Mouse (Mus musculus): ENCODE results near the gene Mylk3.

Gene Mylk3

GRCm38 (mm10) chr8:85318534-85318933, 67.6 kb downstream of the Mylk3 start:
- no peak for DNase-seq (ENCODE audit: low read depth)

DNA sequence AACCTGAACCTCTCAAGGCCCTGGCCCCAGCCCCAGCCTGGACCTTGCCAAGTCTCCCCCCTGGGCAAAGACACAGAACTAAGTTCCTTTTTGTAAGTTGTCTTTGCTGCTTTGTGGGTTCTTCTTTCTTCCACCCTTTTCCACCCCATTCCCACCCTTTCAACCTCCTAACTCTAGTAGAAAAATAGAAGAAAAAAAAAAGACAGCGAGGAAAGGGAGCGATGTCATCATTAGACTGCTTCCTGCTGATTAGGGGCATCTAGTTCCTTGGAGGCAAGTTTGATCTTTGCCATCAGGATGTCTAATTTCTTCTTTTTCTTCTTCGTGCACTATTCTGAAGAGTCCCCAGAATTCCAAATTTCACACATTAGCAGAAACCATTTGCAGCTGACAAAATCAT, 73.1 kb downstream of the Mylk3 start:
- DNase-seq (ENCODE audit: low read depth): no peak

DNA sequence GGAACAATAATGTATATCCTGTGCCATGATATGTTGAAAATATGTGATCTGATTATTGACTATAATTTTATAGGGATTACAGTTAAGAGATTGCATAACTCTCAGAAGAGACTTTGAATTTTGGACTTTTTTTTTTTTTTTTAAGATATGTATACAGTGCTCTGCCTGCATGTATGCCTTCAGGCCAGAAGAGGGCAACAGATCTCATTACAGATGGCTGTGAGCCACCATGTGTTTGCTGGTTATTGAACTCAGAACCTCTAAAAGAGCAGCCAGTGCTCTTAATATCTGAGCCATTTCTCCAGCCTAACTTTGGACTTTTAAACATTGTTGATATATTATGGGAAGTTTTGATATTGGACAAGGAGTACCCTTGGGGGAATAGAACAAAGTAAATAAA, 74.4 kb downstream of the Mylk3 start:
- DNase-seq (ENCODE audit: low read depth): no peak

DNA sequence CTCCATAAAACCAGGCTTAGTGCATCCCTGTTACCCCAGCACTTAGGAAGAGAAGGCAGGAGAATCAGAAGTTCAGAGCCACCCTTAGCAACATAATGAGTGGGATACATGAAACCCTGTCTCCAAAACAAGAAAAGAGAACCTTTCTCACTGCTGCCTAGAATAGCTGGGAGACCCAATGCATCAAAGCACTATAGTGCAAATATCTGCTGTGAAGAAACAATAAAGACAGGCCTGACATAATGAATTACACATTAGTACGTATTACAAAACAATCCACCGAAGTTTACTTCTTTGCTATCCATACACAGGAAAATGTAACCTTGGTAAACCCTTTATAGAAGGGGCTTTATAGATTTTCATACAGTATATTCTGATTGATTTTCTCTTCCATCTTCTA, 77.6 kb downstream of the Mylk3 start:
- DNase-seq (ENCODE audit: low read depth): no peak

DNA sequence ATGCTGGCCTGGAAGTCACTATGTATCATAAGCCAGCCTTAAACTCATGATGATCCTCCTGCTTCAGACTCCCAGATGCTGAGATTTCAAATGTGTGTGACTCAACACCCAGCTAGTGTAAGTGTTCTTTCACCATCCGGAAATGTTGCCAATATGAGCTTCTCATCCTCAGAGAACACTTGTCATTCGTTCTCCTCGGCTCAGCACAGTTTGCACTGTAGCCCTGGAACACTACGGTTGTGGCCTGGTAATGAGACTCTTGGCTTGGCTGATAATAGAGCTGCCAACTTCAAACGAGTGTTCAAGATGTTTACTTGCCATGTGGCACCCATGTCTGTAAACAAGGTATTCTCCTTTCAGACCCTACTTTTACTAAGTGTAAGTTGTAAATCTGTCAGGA, 82.6 kb downstream of the Mylk3 start:
- no peak for DNase-seq (ENCODE audit: low read depth)

DNA sequence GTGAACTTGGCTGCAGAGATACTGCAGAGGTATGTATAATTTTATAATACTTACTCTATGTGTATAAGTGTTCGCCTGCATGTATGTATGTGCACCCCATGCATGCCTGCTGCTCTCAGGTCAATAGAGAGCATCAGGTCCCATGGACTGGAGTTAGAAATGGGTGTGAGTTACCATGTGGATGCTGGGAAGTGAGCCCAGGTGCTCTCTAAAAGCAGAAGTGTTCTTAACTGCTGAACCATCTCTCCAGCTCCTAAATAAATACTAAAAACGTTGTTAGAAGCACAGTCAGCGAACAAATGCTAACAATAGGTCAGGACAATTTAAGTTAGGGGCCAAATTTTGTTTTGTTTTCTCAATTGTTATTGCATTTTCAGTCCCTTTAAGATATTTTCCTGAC, 83.2 kb downstream of the Mylk3 start:
- no peak for DNase-seq (ENCODE audit: low read depth)

- DNase-seq (ENCODE audit: low read depth): no peak
These were observed 84.2 kb downstream of the Mylk3 start for GRCm38 (mm10) chr8:85301941-85302340.

GRCm38 (mm10) chr8:85299434-85300077, 86.6 kb downstream of the Mylk3 start, which contains the start of the genes Orc6 and Vps35:
Gene Orc6, plus strand, starts transcription at chr8:85299632.
Gene Vps35, minus strand, starts transcription at chr8:85299802.
- peak; percentile 96 for DNase-seq (ENCODE audit: low read depth)

DNA sequence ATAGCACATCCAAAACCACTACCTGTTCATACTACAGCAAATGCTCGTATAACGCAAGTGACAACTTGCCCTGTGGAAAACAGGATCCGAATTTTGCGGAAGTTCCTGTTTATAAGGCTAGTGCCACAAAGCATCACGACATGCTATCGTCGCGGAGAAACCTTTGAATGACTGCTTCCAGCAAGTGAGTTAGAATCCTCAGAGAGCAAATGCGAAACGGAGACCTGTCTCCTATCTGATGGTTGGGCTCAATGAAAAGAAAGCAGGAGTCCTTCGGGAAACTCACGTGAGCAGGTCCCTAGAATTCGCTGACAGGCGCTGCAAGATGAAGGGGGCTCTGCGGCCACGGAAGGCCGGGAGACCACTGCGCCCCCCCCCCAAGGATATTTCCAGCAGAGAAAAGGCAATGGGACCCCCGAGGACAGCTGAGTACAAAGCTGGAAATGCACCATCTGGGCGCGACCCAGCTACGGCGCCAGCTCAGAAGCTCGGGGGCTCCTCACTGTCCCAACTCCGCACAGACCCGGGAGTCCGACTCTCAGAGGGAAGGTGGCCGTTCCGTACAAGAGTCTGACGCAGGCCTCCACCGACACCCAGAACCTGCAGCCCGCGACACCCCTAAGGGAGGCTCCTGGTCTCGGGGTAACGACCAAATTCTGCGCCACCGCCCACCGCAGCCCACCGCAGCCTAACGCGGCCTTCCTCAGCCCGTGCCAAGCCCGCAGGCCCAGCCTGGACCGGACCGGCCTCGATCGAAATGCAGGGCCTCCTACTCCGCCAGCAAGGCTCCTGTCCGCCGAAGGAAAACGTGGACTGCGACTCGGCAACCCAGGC, 87.3 kb downstream of the Mylk3 start:
- peak; percentile 50 for DNase-seq (ENCODE audit: low read depth)

GRCm38 (mm10) chr8:85286846-85287245, 99.3 kb downstream of the Mylk3 start:
- DNase-seq (ENCODE audit: low read depth): no peak
